Mouse (Mus musculus) macrophage (primary cell): ENCODE data around the gene Cemip2. TPM values are rescaled to one million over a fixed set of nuclear protein-coding genes. Genes with fewer than 3 reads are reported as not detected.
A peak's percentile ranks its signal among the peaks of the same experiment; 100 is the strongest.

Experiments used
- H3K27ac ChIP-seq: fragments of 350-480 bp; formaldehyde crosslinking; 2 replicates; pipeline ENCODE4 v1.9.0; 2021
- H3K36me3 ChIP-seq: fragments of 350-480 bp; formaldehyde crosslinking; 2 replicates; pipeline ENCODE4 v1.9.0; 2021; ENCODE audit errors: inconsistent target
- H3K4me3 ChIP-seq: fragments of 350-480 bp; formaldehyde crosslinking; 2 replicates; pipeline ENCODE4 v1.9.0; 2021; ENCODE audit errors: inconsistent target
- H3K79me2 ChIP-seq: fragments of 350-480 bp; formaldehyde crosslinking; 2 replicates; pipeline ENCODE4 v1.9.0; 2021; ENCODE audit errors: inconsistent target
- WGBS: methylation state at CpG from one replicate; pipeline ENCODE4 v1.1.7; 2026; ENCODE audit warnings: inconsistent platforms; ENCODE audit not compliant: missing documents; 5-methylcytosine and 5-hydroxymethylcytosine counted together
- polyA plus RNA-seq: library from polyadenylated mRNA; stranded (reverse); fragments of 250-400 nt; gene quantifications from 3 replicates; pipeline ENCODE4 v1.2.4, GENCODE M21; 2018; ENCODE audit warnings: inconsistent platforms

Cemip2 gene
- polyA plus RNA-seq, 1 experiment from 2014 or later, result 6.8 TPM

- Histone ChIP-seq H3K36me3 (peaks cover 63% of the 10 kb centered on the region), H3K27ac (no peak overlapping the region), H3K79me2 (no peaks in the 10 kb centered on the region), H3K4me3 (no peak overlapping the region)
- 92% methylated on average over 13 of the region's 13 CpGs for WGBS
Measured at GRCm38 (mm10) chr19:21813560-21813959, 35.4 kb downstream of the Cemip2 start.

- Histone ChIP-seq H3K4me3 (no peak overlapping the region), H3K27ac (no peak overlapping the region), H3K36me3 (peaks cover 54% of the 10 kb centered on the region), H3K79me2 (no peaks in the 10 kb centered on the region)
- WGBS, result 94% methylated on average over 8 of the region's 8 CpGs
Measured at GRCm38 (mm10) chr19:21814433-21815020, 36.4 kb downstream of the Cemip2 start.

- no peak overlapping the region for H3K27ac ChIP-seq
- WGBS, result 98% methylated on average over 4 of the region's 4 CpGs
- H3K36me3 ChIP-seq, result peaks cover 37% of the 10 kb centered on the region
- H3K4me3 ChIP-seq, result no peak overlapping the region
- H3K79me2 ChIP-seq, result no peaks in the 10 kb centered on the region
Measured at GRCm38 (mm10) chr19:21816260-21816659, 38.1 kb downstream of the Cemip2 start.

GRCm38 (mm10) chr19:21818021-21818725 is 40.0 kb downstream of the Cemip2 start:
- 0 out of 2 replicates have a peak, but pooled peaks cover 21% of the 10 kb centered on the region for H3K36me3 ChIP-seq
- no peak overlapping the region for H3K4me3 ChIP-seq
- WGBS, result 48% methylated on average over 14 of the region's 14 CpGs
- no peaks in the 10 kb centered on the region for H3K79me2 ChIP-seq
- H3K27ac ChIP-seq, result peak overlapping the region; percentile 50

- H3K36me3 ChIP-seq, result 0 out of 2 replicates have a peak, but pooled peaks cover 21% of the 10 kb centered on the region
- no peaks in the 10 kb centered on the region for H3K79me2 ChIP-seq
- no peak overlapping the region for H3K4me3 ChIP-seq
- WGBS, result 69% methylated on average over 5 of the region's 5 CpGs
- H3K27ac ChIP-seq, result no peak overlapping the region
Measured at GRCm38 (mm10) chr19:21819585-21819984, 41.4 kb downstream of the Cemip2 start.

- Histone ChIP-seq H3K27ac (no peak overlapping the region), H3K79me2 (no peaks in the 10 kb centered on the region)
Measured at GRCm38 (mm10) chr19:21820126-21820525, 42.0 kb downstream of the Cemip2 start.

GRCm38 (mm10) chr19:21821877-21822276 is 43.7 kb downstream of the Cemip2 start:
- Histone ChIP-seq H3K36me3 (no peaks in the 10 kb centered on the region), H3K4me3 (no peak overlapping the region), H3K79me2 (no peaks in the 10 kb centered on the region), H3K27ac (no peak overlapping the region)
- 100% methylated on average over 6 of the region's 6 CpGs for WGBS

More at GRCm38 (mm10) chr19:21820126-21820525, 42.0 kb downstream of the Cemip2 start:
- H3K36me3 ChIP-seq, result 0 out of 2 replicates have a peak, but pooled peaks cover 15% of the 10 kb centered on the region
- H3K4me3 ChIP-seq, result no peak overlapping the region
- WGBS, result 65% methylated on average over 4 of the region's 4 CpGs

GRCm38 (mm10) chr19:21824146-21824545 is 46.0 kb downstream of the Cemip2 start:
- no peaks in the 10 kb centered on the region for H3K79me2 ChIP-seq
- H3K4me3 ChIP-seq, result no peak overlapping the region
- H3K36me3 ChIP-seq, result peaks cover 6% of the 10 kb centered on the region; the same call in 1 of the 2 replicates
- no peak overlapping the region for H3K27ac ChIP-seq
- 94% methylated on average over 5 of the region's 5 CpGs for WGBS

GRCm38 (mm10) chr19:21825128-21825885 is 47.2 kb downstream of the Cemip2 start:
- Histone ChIP-seq H3K27ac (no peak overlapping the region), H3K4me3 (no peak overlapping the region), H3K79me2 (no peaks in the 10 kb centered on the region), H3K36me3 (peaks cover 16% of the 10 kb centered on the region; the same call in 1 of the 2 replicates)
- whole genome bisulfite sequencing, result 93% methylated on average over 4 of the region's 4 CpGs

GRCm38 (mm10) chr19:21833416-21833992 is 55.4 kb downstream of the Cemip2 start:
- H3K27ac ChIP-seq, result no peak overlapping the region
- no peaks in the 10 kb centered on the region for H3K79me2 ChIP-seq
- peaks cover 48% of the 10 kb centered on the region; the same call in 1 of the 2 replicates for H3K36me3 ChIP-seq
- 67% methylated on average over 12 of the region's 12 CpGs for WGBS
- H3K4me3 ChIP-seq, result no peak overlapping the region

GRCm38 (mm10) chr19:21834952-21835351 is 56.8 kb downstream of the Cemip2 start:
- Histone ChIP-seq H3K79me2 (no peaks in the 10 kb centered on the region), H3K4me3 (no peak overlapping the region), H3K36me3 (peaks cover 39% of the 10 kb centered on the region; the same call in 1 of the 2 replicates), H3K27ac (no peak overlapping the region)
- 96% methylated on average over 7 of the region's 7 CpGs for WGBS

GRCm38 (mm10) chr19:21850721-21851120 is 72.6 kb downstream of the Cemip2 start:
- H3K36me3 ChIP-seq, result peaks cover 47% of the 10 kb centered on the region
- no peak overlapping the region for H3K27ac ChIP-seq
- H3K79me2 ChIP-seq, result no peaks in the 10 kb centered on the region
- no peak overlapping the region for H3K4me3 ChIP-seq
- 92% methylated on average over 10 of the region's 10 CpGs for WGBS

- H3K79me2 ChIP-seq, result no peaks in the 10 kb centered on the region
- WGBS, result 97% methylated on average over 5 of the region's 5 CpGs
- H3K36me3 ChIP-seq, result peaks cover 56% of the 10 kb centered on the region
- H3K4me3 ChIP-seq, result no peak overlapping the region
- no peak overlapping the region for H3K27ac ChIP-seq
Measured at GRCm38 (mm10) chr19:21854526-21855228, 76.5 kb downstream of the Cemip2 start.
